Mouse (Mus musculus) C2C12 (cell line): ENCODE data around the gene Ncam1. TPM values are rescaled to one million over a fixed set of nuclear protein-coding genes. Genes with fewer than 3 reads are reported as not detected.

ENCODE experiments used
- H3K27me3 ChIP-seq: one replicate; pipeline ENCODE4 v1.6.1; 2011; ENCODE audit not compliant: control insufficient read depth, insufficient read depth, insufficient read length
- H3K36me3 ChIP-seq: one replicate; pipeline ENCODE4 v1.6.1; 2011; ENCODE audit not compliant: control insufficient read depth, insufficient read depth
- H3K4me3 ChIP-seq: one replicate; pipeline ENCODE4 v1.5.1; 2011; ENCODE audit warnings: mild to moderate bottlenecking, control low read depth; ENCODE audit not compliant: poor library complexity, insufficient read depth, severe bottlenecking
- H3K79me2 ChIP-seq: one replicate; pipeline ENCODE4 v1.6.1; 2011; ENCODE audit not compliant: control insufficient read depth, insufficient read depth
- H3K79me3 ChIP-seq: one replicate; pipeline ENCODE4 v1.6.1; 2011; ENCODE audit warnings: low read depth, control low read depth
- H3ac ChIP-seq: one replicate; pipeline ENCODE3; 2011; ENCODE audit warnings: low read depth; ENCODE audit not compliant: control insufficient read depth, insufficient read length
- CEBPB ChIP-seq: IDR thresholded peaks from one replicate; pipeline ENCODE4 v1.6.1; 2011; ENCODE audit warnings: low read depth, mild to moderate bottlenecking, control low read depth, moderate library complexity
- CTCF ChIP-seq: IDR thresholded peaks from one replicate; pipeline ENCODE4 v1.5.1; 2011; ENCODE audit not compliant: control insufficient read depth, insufficient read depth, insufficient read length
- FOSL1 ChIP-seq: IDR thresholded peaks from one replicate; pipeline ENCODE4 v1.8.0; 2011; ENCODE audit warnings: mild to moderate bottlenecking, low read length; ENCODE audit not compliant: poor library complexity, insufficient read depth, severe bottlenecking
- MAX ChIP-seq: IDR thresholded peaks from one replicate; pipeline ENCODE4 v1.6.1; 2011; ENCODE audit warnings: mild to moderate bottlenecking, control low read depth
- MYOD1 ChIP-seq: IDR thresholded peaks from one replicate; pipeline ENCODE4 v1.6.1; 2011; ENCODE audit warnings: low read depth; ENCODE audit not compliant: control insufficient read depth, insufficient read length
- MYOG ChIP-seq: IDR thresholded peaks from one replicate; pipeline ENCODE4 v1.6.1; 2011; ENCODE audit not compliant: control insufficient read depth, insufficient read length; ENCODE audit errors: extremely low read depth
- USF1 ChIP-seq: IDR thresholded peaks from one replicate; pipeline ENCODE4 v1.6.1; 2011; ENCODE audit warnings: low read depth, mild to moderate bottlenecking, control low read depth, moderate library complexity
- polyA plus RNA-seq: library from polyadenylated mRNA; unstranded; fragments of >200 nt; fragmentation: generic; extraction: Trizol; gene quantifications from one replicate; pipeline ENCODE4 v1.2.1, GENCODE M21; 2012; ENCODE audit warnings: missing spikeins

Ncam1 gene
- polyA plus RNA-seq, 1 experiment = 41.5 TPM

DNA sequence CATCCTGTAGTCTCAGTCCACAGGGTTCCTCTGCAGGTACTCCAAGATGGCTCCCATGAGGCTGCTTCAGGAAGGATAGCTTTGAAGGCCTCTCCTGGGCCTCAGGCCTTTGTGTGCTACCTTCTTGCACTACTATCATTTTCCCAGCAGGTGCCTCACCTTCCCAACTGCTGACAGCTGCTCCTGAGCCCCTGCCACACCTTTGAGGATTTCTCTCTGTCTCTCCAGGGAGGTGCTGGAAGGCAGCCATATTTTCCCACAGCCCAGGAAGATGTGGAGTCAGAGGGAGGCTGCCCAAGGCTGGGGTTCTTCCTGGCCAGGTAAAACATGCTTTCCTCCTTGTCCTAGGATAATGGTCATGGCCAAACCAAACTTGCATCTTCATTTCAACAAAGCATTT lies 83.6 kb downstream of the Ncam1 start:
- Histone ChIP-seq H3ac (no peak overlapping the region), H3K79me3 (peaks cover 4% of the 10 kb centered on the region), H3K27me3 (no peaks in the 10 kb centered on the region), H3K79me2 (peaks cover 12% of the 10 kb centered on the region), H3K4me3 (no peak overlapping the region), H3K36me3 (peaks cover 4% of the 10 kb centered on the region)
- TF ChIP-seq FOSL1 = no peak
- no peak for TF ChIP-seq CEBPB
- TF ChIP-seq MYOG = no peak
- no peak for TF ChIP-seq MAX
- TF ChIP-seq CTCF = no peak

- TF ChIP-seq MYOD1 (no peak), FOSL1 (no peak), CTCF (no peak), USF1 (no peak)
- Histone ChIP-seq H3K79me3 (peaks cover 4% of the 10 kb centered on the region), H3K27me3 (no peaks in the 10 kb centered on the region), H3K4me3 (no peak overlapping the region), H3ac (no peak overlapping the region), H3K36me3 (peaks cover 4% of the 10 kb centered on the region), H3K79me2 (peaks cover 12% of the 10 kb centered on the region)
Measured at GRCm38 (mm10) chr9:49714091-49714490, 84.6 kb downstream of the Ncam1 start.

DNA sequence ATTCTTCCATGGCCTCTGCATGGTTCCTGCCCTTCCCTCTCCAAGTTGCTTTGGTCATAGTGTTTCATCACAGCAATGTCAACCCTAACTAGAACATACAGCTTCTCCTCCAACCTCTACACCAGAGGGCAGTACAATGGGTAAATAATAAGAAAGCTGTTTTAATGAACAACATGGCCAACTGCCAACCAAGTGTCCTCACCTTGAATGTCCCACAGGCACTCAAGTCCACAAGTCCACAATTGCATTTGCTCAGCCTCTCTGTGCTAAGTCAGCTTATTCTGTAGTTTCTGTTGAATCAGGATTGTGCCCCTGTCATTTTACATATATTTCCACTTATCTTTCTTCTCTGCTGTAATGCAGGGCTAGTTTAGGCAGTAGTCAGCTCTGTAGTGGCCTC lies 91.1 kb downstream of the Ncam1 start:
- no peak overlapping the region for H3K4me3 ChIP-seq
- H3ac ChIP-seq = no peak overlapping the region
- TF ChIP-seq MYOD1 (no peak), FOSL1 (no peak), MYOG (no peak), CTCF (no peak), MAX (no peak)
- peaks cover 5% of the 10 kb centered on the region for H3K79me3 ChIP-seq
- H3K36me3 ChIP-seq = no peaks in the 10 kb centered on the region
- no peaks in the 10 kb centered on the region for H3K27me3 ChIP-seq
- H3K79me2 ChIP-seq = no peaks in the 10 kb centered on the region

- no peak overlapping the region for H3K4me3 ChIP-seq
- H3K36me3 ChIP-seq = no peaks in the 10 kb centered on the region
- no peaks in the 10 kb centered on the region for H3K27me3 ChIP-seq
- TF ChIP-seq MYOG (no peak), MAX (no peak), MYOD1 (no peak)
- H3K79me2 ChIP-seq = no peaks in the 10 kb centered on the region
- H3K79me3 ChIP-seq = peaks cover 5% of the 10 kb centered on the region
- H3ac ChIP-seq = no peak overlapping the region
Measured at GRCm38 (mm10) chr9:49704196-49704967, 94.3 kb downstream of the Ncam1 start.

DNA sequence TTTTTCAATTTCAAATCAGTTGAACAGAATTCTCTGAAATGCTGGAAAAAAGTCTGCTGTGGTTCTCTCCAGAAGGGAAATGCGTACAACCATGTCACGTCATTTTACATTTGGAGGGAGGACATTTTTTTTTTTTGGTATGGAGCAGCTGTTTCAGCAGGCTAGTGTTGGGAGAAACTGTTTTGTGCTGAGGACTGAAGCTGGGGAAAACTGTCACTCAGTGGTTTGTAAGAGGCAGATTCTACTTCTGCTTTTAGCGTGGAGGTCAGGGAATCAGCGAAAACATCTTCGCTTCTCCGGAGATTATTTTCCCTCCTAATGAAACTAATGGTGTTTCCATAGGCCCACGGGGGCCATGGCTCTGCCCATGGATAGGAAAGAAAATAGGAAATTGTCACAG lies 103.4 kb downstream of the Ncam1 start:
- Histone ChIP-seq H3K79me3 (peaks cover 2% of the 10 kb centered on the region), H3ac (no peak overlapping the region), H3K79me2 (no peaks in the 10 kb centered on the region), H3K36me3 (no peaks in the 10 kb centered on the region), H3K4me3 (no peak overlapping the region), H3K27me3 (no peaks in the 10 kb centered on the region)
- TF ChIP-seq CTCF (no peak), FOSL1 (no peak), MYOD1 (no peak), USF1 (no peak), MYOG (no peak), CEBPB (no peak), MAX (no peak)

DNA sequence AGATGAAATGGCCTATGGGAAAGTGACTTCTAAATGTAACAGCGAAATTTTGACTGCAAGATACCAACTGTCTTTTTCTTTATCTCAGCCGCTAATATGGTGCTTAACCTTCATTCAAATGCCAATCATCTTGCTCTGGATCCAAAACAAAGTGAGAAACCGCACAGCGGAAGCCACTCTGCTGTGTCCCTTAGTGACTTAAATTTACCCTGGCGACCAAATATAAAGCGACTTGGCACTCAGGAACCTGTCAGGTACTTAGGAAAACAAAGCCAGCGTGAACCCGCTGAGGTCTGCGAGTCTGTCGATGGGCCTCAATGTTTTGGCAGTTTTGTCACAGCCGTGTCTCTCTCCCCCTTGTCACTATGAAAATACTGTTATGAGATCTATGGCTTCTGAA lies 105.9 kb downstream of the Ncam1 start:
- H3K79me3 ChIP-seq = peaks cover 3% of the 10 kb centered on the region
- no peaks in the 10 kb centered on the region for H3K27me3 ChIP-seq
- peaks cover 6% of the 10 kb centered on the region for H3K79me2 ChIP-seq
- H3K4me3 ChIP-seq = no peak overlapping the region
- TF ChIP-seq MAX (no peak), MYOG (no peak), CEBPB (no peak), MYOD1 (no peak), USF1 (no peak), FOSL1 (no peak), CTCF (no peak)
- H3ac ChIP-seq = no peak overlapping the region
- H3K36me3 ChIP-seq = no peaks in the 10 kb centered on the region
